Mouse (Mus musculus): ENCODE measurements around the gene Clcnka.

Gene Clcnka

GRCm38 (mm10) chr4:141421423-141421822, 22.9 kb upstream of the Clcnka start:
- DNase-seq (ENCODE audit: low read depth), result peak; percentile 81

GRCm38 (mm10) chr4:141420886-141421285, 22.4 kb upstream of the Clcnka start:
- no peak for DNase-seq (ENCODE audit: low read depth)

- DNase-seq (ENCODE audit: low read depth), result no peak
Measured at GRCm38 (mm10) chr4:141420192-141420829, 21.8 kb upstream of the Clcnka start, which contains the start of gene Hspb7. Hspb7 (plus strand) TSS chr4:141420779.

- DNase-seq (ENCODE audit: low read depth), result no peak
Measured at GRCm38 (mm10) chr4:141419398-141420191, 21.1 kb upstream of the Clcnka start.

- DNase-seq (ENCODE audit: low read depth), result no peak
Measured at GRCm38 (mm10) chr4:141415924-141416323, 17.4 kb upstream of the Clcnka start, which contains the start of gene Clcnkb. Clcnkb (minus strand) TSS chr4:141416014.

GRCm38 (mm10) chr4:141411430-141411992, 13.0 kb upstream of the Clcnka start:
- DNase-seq (ENCODE audit: low read depth), result no peak

GRCm38 (mm10) chr4:141408577-141408976, 10.1 kb upstream of the Clcnka start:
- DNase-seq (ENCODE audit: low read depth), result no peak

GRCm38 (mm10) chr4:141406516-141407299, 8.2 kb upstream of the Clcnka start:
- DNase-seq (ENCODE audit: low read depth), result peak; percentile 80

GRCm38 (mm10) chr4:141405314-141405622, 6.7 kb upstream of the Clcnka start:
- no peak for DNase-seq (ENCODE audit: low read depth)

GRCm38 (mm10) chr4:141404518-141405313, 6.2 kb upstream of the Clcnka start:
- peak; percentile 91 for DNase-seq (ENCODE audit: low read depth)

GRCm38 (mm10) chr4:141400171-141400570, 1.6 kb upstream of the Clcnka start:
- DNase-seq (ENCODE audit: low read depth), result no peak

GRCm38 (mm10) chr4:141397861-141398260, 663 bp downstream of the Clcnka start:
- DNase-seq (ENCODE audit: low read depth), result no peak

GRCm38 (mm10) chr4:141394751-141395150, 3.8 kb downstream of the Clcnka start:
- no peak for DNase-seq (ENCODE audit: low read depth)

- no peak for DNase-seq (ENCODE audit: low read depth)
Measured at GRCm38 (mm10) chr4:141391293-141391692, 7.2 kb downstream of the Clcnka start.

- DNase-seq (ENCODE audit: low read depth), result no peak
Measured at GRCm38 (mm10) chr4:141389366-141390150, 9.0 kb downstream of the Clcnka start.

GRCm38 (mm10) chr4:141387933-141388332, 10.6 kb downstream of the Clcnka start:
- no peak for DNase-seq (ENCODE audit: low read depth)

GRCm38 (mm10) chr4:141387093-141387784, 11.3 kb downstream of the Clcnka start:
- peak; percentile 91 for DNase-seq (ENCODE audit: low read depth)

- peak; percentile 34 for DNase-seq (ENCODE audit: low read depth)
Measured at GRCm38 (mm10) chr4:141386150-141386549, 12.4 kb downstream of the Clcnka start.

GRCm38 (mm10) chr4:141385275-141385674, 13.2 kb downstream of the Clcnka start:
- peak; percentile 78 for DNase-seq (ENCODE audit: low read depth)

GRCm38 (mm10) chr4:141382406-141382805, 16.1 kb downstream of the Clcnka start:
- DNase-seq (ENCODE audit: low read depth), result no peak
